Mouse (Mus musculus) brain, adult 2 months (tissue): ENCODE measurements around the gene Rpl9-ps1.

Source experiments
- DNase-seq: peaks from one replicate; pipeline ENCODE4 v3.0.0; 2011; ENCODE audit warnings: low read depth, low spot score

Rpl9-ps1 gene

GRCm38 (mm10) chr11:83645521-83645920 lies at the start of gene Rpl9-ps1:
Rpl9-ps1 (minus strand) TSS chr11:83645621.
- DNase-seq = no peak

GRCm38 (mm10) chr11:83692008-83692407 lies 46.6 kb upstream of the Rpl9-ps1 start:
- DNase-seq = no peak

DNA sequence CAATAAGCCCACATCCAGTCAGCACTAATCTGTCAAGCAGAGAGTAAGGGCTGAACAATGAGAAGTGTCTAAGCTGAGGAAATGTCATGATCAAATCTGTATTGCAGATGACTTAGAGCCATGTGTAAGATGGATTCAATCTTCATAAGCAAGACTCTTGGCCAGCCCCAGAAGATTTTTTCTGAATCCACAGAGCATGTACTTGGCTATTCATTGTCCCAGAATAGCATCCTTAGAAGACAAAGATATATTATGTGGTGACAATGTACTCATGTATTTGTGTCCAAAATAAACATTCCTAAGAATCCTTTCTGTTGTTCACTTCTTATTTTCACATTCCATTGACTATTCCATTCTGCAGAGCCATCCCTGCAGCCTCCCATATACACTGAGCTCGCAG lies 44.5 kb upstream of the Rpl9-ps1 start:
- DNase-seq = no peak

- peak; percentile 8 for DNase-seq
Measured at GRCm38 (mm10) chr11:83675665-83676064, 30.2 kb upstream of the Rpl9-ps1 start.

- DNase-seq = peak; percentile 7
Measured at GRCm38 (mm10) chr11:83671743-83672142, 26.3 kb upstream of the Rpl9-ps1 start.

- DNase-seq = no peak
Measured at GRCm38 (mm10) chr11:83663532-83663931, 18.1 kb upstream of the Rpl9-ps1 start.

GRCm38 (mm10) chr11:83662204-83662603 lies 16.8 kb upstream of the Rpl9-ps1 start, which contains the start of gene Ccl4:
Ccl4 (plus strand) TSS chr11:83662584.
- DNase-seq = peak; percentile 19

- no peak for DNase-seq
Measured at GRCm38 (mm10) chr11:83658797-83659196, 13.4 kb upstream of the Rpl9-ps1 start.

GRCm38 (mm10) chr11:83657508-83657907 lies 12.1 kb upstream of the Rpl9-ps1 start:
- peak; percentile 11 for DNase-seq

- DNase-seq = no peak
Measured at GRCm38 (mm10) chr11:83654606-83655005, 9.2 kb upstream of the Rpl9-ps1 start.

DNA sequence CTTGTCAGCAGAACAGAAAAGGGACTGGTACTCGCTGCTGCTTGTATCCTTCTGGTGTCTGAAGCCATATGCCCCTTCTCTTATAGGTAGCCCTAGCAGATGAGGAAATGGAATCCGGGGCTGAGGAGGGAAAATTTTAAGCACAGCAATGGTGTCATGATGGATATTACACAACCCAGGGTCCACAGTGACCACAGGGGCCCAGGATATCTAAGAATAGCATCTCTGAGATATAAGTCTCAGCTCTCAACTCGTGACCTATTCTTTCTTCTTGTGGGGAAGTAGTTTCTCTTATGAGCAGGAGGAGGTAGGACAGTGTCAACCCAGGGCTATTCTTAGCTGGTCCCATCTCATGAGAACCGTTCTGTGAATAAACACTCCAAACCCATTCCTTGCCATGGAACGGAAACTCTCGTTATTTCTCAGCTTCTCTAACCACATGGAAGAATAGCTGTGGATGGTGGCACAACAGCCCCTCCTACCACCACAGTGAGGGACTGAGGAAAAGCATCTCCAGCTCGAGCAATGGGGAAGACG lies 4.0 kb upstream of the Rpl9-ps1 start, which contains the start of gene Ccl3:
Gene Ccl3, minus strand, starts transcription at position 51 of the 537 bp plus-strand sequence.
- DNase-seq = peak; percentile 23

GRCm38 (mm10) chr11:83646356-83647149 lies 1.1 kb upstream of the Rpl9-ps1 start:
- no peak for DNase-seq

GRCm38 (mm10) chr11:83641216-83641615 lies 4.2 kb downstream of the Rpl9-ps1 start:
- DNase-seq = no peak

DNA sequence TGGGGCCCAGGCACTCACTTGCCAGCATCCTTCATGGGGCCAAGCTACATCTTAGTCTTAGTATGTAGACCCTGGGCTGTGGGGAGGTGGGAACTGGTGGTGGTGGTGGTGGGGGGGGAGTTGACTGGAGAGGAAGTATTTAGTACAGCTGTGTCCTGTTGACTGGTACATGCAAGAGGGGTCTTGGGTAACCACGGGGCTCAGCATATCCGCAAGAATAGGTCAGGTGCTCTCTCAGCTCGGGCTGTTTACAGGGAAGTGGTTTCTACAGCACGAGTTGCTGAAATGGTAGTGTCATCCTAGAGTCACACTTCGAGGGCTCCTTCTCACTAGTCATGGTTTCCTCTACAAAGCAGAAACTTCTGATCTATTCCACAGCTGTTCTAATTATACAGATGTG lies 5.3 kb downstream of the Rpl9-ps1 start:
- peak; percentile 35 for DNase-seq

GRCm38 (mm10) chr11:83639533-83639932 lies 5.9 kb downstream of the Rpl9-ps1 start:
- DNase-seq = no peak

DNA sequence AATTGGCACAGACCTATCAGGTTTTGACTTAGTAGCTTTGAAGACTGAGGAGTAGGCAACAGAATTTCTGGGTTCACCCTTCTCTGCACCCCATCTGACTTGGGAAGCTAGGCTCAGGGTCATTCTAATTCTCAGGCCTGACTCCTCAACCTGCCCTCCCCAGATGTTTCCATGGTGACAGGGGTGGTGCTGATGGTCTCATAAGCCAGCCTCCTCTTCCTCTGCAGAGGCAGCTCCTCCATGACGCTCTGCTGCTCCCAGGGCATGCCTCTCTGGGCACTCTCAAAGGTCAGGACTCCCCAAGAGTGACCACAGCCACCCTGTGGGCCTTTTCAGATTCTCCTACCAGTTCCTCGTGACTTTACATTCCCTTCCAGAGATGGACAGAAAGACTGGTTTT lies 6.5 kb downstream of the Rpl9-ps1 start:
- no peak for DNase-seq

DNA sequence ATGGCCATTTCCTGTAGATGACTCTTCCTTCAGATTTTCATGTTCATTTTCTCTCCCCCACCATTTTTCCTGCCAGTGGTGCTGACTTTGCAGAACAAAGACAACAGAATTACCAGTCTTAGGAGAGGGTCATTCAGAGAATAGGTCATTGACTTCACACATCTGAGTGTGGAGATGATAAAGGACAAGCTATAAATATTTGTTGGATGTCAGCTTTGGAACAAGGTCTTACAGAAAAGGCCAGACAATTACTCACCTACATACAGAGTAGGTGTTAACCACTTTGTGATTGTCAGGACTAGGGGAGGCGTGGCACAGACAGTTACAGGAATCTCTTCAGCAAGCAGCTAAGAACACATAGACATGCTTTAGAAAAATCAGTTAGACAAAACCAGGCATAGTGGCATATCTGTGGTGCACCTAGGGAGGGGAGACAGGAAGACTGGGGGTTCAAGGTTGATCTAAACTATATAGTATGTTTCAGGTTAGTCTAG lies 8.6 kb downstream of the Rpl9-ps1 start:
- DNase-seq = no peak

GRCm38 (mm10) chr11:83634898-83635297 lies 10.5 kb downstream of the Rpl9-ps1 start:
- DNase-seq = no peak

DNA sequence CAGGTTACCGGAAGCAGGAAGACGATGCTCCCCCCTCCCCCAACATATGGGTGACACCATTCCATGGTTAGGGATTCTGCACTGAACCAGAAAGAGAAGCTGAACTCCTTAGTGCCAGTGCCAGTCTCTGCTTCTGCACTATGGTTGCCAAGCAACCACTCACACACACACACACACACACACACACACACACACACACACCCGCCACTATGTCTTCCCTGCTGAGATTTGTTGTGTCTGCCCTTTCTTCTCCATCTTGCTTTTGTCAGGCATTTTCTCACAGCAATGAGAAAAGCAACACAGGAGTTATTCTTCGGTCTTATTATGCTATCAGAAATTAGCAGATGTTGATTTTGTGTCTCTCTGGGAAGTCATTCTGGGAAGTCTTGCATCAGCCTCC lies 11.0 kb downstream of the Rpl9-ps1 start:
- DNase-seq = peak; percentile 21

GRCm38 (mm10) chr11:83632744-83633143 lies 12.7 kb downstream of the Rpl9-ps1 start:
- no peak for DNase-seq

- DNase-seq = no peak
Measured at GRCm38 (mm10) chr11:83631065-83631464, 14.4 kb downstream of the Rpl9-ps1 start.

GRCm38 (mm10) chr11:83630630-83631029 lies 14.8 kb downstream of the Rpl9-ps1 start:
- peak; percentile 11 for DNase-seq

DNA sequence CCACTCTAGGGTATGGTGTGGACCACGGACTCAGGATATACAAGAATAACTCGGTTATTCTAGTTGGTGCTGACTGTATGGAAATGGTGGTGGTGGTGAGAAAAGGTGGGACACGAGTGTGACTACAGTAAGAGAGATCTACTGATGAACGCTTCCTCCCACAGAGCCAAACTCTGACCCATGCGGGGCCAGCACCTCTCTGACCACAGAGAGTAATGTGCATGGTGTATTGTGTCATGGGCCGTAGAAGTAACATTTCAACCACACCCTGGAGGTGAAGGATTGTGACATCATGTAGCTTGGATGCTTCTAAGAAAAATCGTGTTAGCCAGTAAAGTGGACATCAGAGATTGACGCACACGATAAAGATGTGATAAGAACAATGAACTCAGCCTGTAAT lies 16.6 kb downstream of the Rpl9-ps1 start:
- DNase-seq = no peak
